Mouse (Mus musculus) limb, embryonic 10.5 days (tissue): ENCODE results near the gene 9330182L06Rik. TPM values are rescaled to one million over a fixed set of nuclear protein-coding genes. Genes with fewer than 3 reads are reported as not detected.
A peak's percentile ranks its signal among the peaks of the same experiment; 100 is the strongest.

Experiments used
- DNase-seq: peaks from one replicate; pipeline ENCODE4 v3.0.0-alpha.2; 2017; ENCODE audit warnings: low spot score
- H3K27ac ChIP-seq: fragments of 300-500 bp; sonication (generic); 2 replicates; pipeline ENCODE4 v1.5.1; 2016; ENCODE audit warnings: mild to moderate bottlenecking
- H3K27me3 ChIP-seq: fragments of 300-500 bp; sonication (generic); 2 replicates; pipeline ENCODE4 v1.6.1; 2016; ENCODE audit warnings: low read depth, mild to moderate bottlenecking; ENCODE audit not compliant: poor library complexity, severe bottlenecking
- H3K36me3 ChIP-seq: fragments of 300-500 bp; sonication (generic); 2 replicates; pipeline ENCODE4 v1.6.1; 2016; ENCODE audit warnings: mild to moderate bottlenecking, moderate library complexity
- H3K4me1 ChIP-seq: fragments of 300-500 bp; sonication (generic); 2 replicates; pipeline ENCODE4 v1.6.1; 2016
- H3K4me3 ChIP-seq: fragments of 300-500 bp; sonication (generic); 2 replicates; pipeline ENCODE4 v1.5.1; 2016; ENCODE audit warnings: mild to moderate bottlenecking, moderate library complexity
- H3K9me3 ChIP-seq: fragments of 300-500 bp; sonication (generic); replicated peaks from 2 replicates; pipeline ENCODE4 v1.6.1; 2016; ENCODE audit warnings: mild to moderate bottlenecking
- WGBS: fragments of 180-500 bp; shearing (Covaris S2); methylation state at CpG from one replicate; pipeline ENCODE4 v1.1.7; 2016; 5-methylcytosine and 5-hydroxymethylcytosine counted together
- polyA plus RNA-seq: library from polyadenylated mRNA; unstranded; fragments of >200 nt; fragmentation: Nextera tagmentation; extraction: Ambion mirVana; gene quantifications from 2 replicates; pipeline ENCODE4 v1.2.1, GENCODE M21; 2016

The 9330182L06Rik gene
- polyA plus RNA-seq, 1 experiment from 2014 or later, result 1.4 TPM

DNA sequence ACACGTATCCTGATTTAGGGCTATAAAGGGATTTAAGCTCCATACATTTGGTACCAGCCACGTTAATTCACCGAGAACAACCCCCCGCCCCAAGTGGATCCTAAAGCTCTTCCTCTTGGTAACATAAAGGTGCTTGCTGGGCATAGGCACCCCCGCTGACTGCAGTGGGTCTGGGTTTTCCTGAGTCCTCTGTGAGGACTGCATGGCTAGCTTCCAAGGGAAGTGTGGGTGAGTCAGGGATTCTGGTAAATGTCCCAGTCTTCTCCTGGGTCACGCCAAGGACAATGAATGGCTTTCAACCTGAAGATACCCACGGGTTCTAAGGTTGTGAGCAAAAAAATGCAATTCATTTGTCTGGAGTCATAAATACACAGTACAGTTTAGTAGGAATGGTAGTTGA lies 124.0 kb downstream of the 9330182L06Rik start:
- Histone ChIP-seq H3K36me3 (no peaks in the 10 kb centered on the region), H3K4me1 (no peaks in the 10 kb centered on the region), H3K27ac (no peak overlapping the region), H3K9me3 (no peaks in the 10 kb centered on the region), H3K27me3 (no peaks in the 10 kb centered on the region), H3K4me3 (no peak overlapping the region)
- WGBS, result 85% methylated on average over 7 of the region's 7 CpGs
- DNase-seq, result no peak

- DNase-seq, result no peak
- Histone ChIP-seq H3K36me3 (no peaks in the 10 kb centered on the region), H3K27me3 (no peaks in the 10 kb centered on the region), H3K4me1 (no peaks in the 10 kb centered on the region), H3K4me3 (no peak overlapping the region), H3K27ac (no peak overlapping the region), H3K9me3 (no peaks in the 10 kb centered on the region)
- 72% methylated on average over 1 of the region's 1 CpGs for WGBS
These were observed 126.0 kb downstream of the 9330182L06Rik start for GRCm38 (mm10) chr5:9391858-9392393.

- WGBS, result 87% methylated on average over 7 of the region's 7 CpGs
- Histone ChIP-seq H3K36me3 (no peaks in the 10 kb centered on the region), H3K27me3 (no peaks in the 10 kb centered on the region), H3K27ac (no peak overlapping the region), H3K4me1 (no peaks in the 10 kb centered on the region), H3K9me3 (no peaks in the 10 kb centered on the region), H3K4me3 (no peak overlapping the region)
- no peak for DNase-seq
These were observed 151.2 kb downstream of the 9330182L06Rik start for GRCm38 (mm10) chr5:9417098-9417497.

DNA sequence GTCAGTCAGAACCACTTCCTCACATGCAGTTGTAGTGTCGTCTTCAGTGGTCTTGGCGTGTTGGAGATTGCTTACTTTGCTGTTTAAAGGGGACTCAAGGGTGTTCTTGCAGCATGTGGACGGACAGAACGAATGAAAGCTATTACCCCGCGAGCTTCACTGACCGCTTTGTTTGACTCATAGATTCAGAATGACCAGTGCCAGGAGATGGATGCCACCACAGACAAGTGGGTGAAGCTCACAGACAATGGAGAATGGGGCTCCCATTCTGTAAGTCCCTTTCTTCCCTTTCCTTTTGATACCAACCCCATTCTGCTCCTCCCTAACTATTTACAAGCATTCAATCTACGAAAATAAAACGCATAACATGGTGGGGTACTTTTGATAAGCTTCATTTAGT lies 151.9 kb downstream of the 9330182L06Rik start:
- Histone ChIP-seq H3K4me3 (no peak overlapping the region), H3K36me3 (no peaks in the 10 kb centered on the region), H3K4me1 (no peaks in the 10 kb centered on the region), H3K9me3 (no peaks in the 10 kb centered on the region), H3K27ac (no peak overlapping the region), H3K27me3 (no peaks in the 10 kb centered on the region)
- no peak for DNase-seq
- WGBS, result 95% methylated on average over 9 of the region's 9 CpGs

DNA sequence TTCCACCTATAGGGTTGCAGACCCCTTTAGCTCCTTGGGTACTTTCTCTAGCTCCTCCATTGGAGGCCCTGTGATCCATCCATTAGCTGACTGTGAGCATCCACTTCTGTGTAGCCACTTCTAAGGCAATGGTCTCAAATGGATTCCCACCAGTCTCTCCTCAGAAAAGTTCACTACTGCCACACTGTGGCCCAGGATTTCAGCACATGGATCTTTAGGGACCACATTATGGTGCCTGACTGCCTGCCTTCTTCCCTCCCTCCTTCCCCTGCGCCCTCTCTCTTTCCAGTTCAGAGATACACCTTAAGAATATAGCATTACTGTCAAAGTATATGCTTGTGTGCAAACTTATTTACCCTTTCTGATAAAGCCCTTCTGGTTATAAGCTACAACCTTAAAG lies 154.0 kb downstream of the 9330182L06Rik start:
- Histone ChIP-seq H3K27ac (no peak overlapping the region), H3K4me3 (no peak overlapping the region), H3K9me3 (no peaks in the 10 kb centered on the region), H3K36me3 (no peaks in the 10 kb centered on the region), H3K27me3 (no peaks in the 10 kb centered on the region), H3K4me1 (peaks cover 9% of the 10 kb centered on the region)
- no peak for DNase-seq
- WGBS, result 53% methylated on average over 1 of the region's 1 CpGs

DNA sequence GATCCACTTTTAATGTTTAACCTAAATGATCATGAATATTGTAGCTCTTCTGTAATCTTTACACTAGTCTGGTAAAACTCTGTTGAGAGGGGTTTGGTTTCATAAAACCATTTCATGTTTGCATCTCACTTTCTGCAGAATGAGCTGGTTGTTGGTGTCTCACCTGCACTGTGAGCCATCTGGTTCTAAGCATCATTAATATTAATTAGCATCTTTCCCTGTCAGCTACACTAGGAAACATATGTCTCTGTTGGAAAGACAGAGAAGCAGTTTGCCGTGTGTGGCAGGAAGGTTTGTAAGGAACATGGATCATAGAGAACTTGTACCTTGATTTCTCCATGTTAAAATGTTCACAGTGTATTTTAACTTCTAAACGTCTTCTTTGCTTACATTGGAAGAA lies 158.5 kb downstream of the 9330182L06Rik start:
- Histone ChIP-seq H3K4me3 (no peak overlapping the region), H3K4me1 (peaks cover 10% of the 10 kb centered on the region), H3K9me3 (no peaks in the 10 kb centered on the region), H3K27me3 (no peaks in the 10 kb centered on the region), H3K27ac (no peak overlapping the region), H3K36me3 (no peaks in the 10 kb centered on the region)
- 29% methylated on average over 2 of the region's 2 CpGs for WGBS
- DNase-seq, result no peak

DNA sequence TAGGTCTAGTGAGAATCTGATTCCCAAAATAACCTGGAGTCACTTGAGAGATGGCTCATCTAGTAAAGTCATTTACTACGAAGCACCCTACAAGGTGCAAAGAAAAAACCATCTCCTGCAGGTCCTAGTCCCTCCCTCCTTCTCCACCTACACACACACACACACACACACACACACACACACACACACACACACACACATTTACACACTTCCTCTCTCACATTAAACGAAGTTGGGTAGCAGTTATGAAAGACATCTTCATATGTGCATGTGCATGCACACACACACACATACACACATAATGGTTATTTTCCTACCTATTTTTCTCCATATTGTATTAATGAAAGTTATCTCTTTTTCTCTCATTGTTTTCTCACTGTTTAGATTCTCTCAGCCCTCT lies 161.2 kb downstream of the 9330182L06Rik start:
- H3K27ac ChIP-seq, result no peak overlapping the region
- WGBS, result 77% methylated on average over 2 of the region's 2 CpGs
- peaks cover 10% of the 10 kb centered on the region for H3K4me1 ChIP-seq
- no peak for DNase-seq
- no peak overlapping the region for H3K4me3 ChIP-seq
- no peaks in the 10 kb centered on the region for H3K36me3 ChIP-seq
- H3K9me3 ChIP-seq, result no peaks in the 10 kb centered on the region
- no peaks in the 10 kb centered on the region for H3K27me3 ChIP-seq

DNA sequence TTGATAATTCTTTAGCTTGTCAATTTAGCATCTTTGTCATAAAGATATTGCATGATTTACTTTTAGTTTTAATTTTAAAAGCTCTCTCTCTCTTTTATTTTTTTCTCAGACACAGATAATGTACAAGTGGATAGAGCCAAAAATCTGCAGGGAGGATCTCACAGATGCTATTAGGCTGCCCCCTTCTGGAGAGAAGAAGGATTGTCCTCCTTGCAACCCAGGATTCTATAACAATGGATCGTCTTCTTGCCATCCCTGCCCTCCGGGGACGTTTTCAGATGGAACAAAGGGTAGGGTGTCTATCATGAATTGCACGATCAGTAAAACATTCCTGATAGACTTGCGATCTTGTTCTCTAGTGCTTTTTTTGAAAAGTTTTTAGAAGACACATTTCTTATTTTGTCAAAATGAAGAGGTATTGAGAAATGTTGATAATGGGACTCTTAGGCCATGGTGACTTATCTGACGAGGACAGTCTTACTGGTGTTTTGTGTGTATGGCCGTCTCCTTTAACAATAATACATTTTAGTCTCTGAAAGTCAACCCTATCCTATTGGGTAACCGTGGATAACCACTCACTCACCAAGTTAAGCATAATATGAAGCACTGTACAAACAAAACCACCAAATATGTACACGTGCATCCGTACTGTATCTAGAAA lies 161.8 kb downstream of the 9330182L06Rik start:
- Histone ChIP-seq H3K4me3 (no peak overlapping the region), H3K4me1 (peaks cover 10% of the 10 kb centered on the region), H3K36me3 (no peaks in the 10 kb centered on the region), H3K9me3 (no peaks in the 10 kb centered on the region), H3K27ac (no peak overlapping the region), H3K27me3 (no peaks in the 10 kb centered on the region)
- 57% methylated on average over 10 of the region's 10 CpGs for WGBS
- no peak for DNase-seq

DNA sequence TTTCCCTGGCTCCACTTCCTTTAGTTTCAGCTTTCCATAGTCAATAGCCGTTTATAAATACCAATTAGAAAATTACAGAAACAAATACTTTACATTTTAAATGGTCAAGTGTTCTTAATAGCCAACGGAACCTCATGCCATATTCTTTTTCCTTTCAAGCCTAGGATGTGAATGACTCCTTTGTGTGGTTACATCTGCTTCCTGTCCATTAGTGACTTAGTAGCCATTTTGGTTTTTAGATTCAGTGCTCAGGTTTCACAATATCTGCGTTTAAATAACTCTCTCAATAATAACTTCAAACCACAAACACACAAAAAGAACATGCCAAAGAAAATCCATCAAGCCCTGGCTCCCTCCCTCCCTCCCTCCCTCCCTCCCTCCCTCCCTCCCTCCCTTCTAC lies 162.8 kb downstream of the 9330182L06Rik start:
- Histone ChIP-seq H3K4me1 (peaks cover 10% of the 10 kb centered on the region), H3K27me3 (no peaks in the 10 kb centered on the region), H3K4me3 (no peak overlapping the region), H3K9me3 (no peaks in the 10 kb centered on the region), H3K36me3 (no peaks in the 10 kb centered on the region), H3K27ac (no peak overlapping the region)
- 78% methylated on average over 3 of the region's 3 CpGs for WGBS
- DNase-seq, result no peak

DNA sequence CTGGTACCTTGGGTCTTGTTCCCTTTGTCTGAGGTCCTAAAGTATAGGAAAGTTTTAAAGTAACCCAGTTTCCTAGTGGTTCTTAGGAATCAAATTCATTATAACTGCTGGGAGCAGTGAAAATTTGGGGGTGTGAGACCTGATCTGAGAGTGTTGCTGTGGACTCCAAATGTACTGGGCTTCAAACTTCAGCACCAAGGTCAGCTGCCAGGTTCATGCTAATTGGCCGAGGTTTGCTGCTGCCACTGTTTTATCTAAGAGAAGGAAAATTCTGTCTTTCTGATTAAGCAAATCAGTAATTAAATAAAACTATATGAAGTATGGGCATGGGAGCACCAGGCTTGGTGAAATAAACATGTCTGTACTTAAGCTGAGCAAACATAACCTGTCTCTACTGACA lies 180.2 kb downstream of the 9330182L06Rik start:
- Histone ChIP-seq H3K36me3 (no peaks in the 10 kb centered on the region), H3K9me3 (no peaks in the 10 kb centered on the region), H3K4me1 (no peaks in the 10 kb centered on the region), H3K4me3 (no peak overlapping the region), H3K27ac (no peak overlapping the region), H3K27me3 (no peaks in the 10 kb centered on the region)
- peak; percentile 60 for DNase-seq
- 3% methylated on average over 1 of the region's 1 CpGs for WGBS

DNA sequence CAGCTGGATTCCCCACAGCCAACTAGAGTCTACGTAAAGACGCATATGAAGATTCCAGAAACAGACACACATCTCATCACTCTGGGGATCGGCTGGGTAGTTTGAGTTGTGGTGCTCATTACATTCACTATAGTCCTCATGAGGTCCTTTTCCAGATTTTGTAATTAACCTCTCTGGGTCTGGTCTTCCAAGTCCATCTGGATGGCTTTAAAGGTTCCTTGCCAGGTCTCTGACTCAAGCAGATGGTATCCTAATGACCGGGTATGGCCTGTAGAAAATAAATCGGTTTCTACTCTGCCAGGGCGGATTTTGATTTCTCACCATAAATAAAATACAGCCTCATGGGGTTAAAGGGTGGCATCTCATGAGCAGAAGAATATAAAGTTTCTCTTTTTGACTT lies 183.0 kb downstream of the 9330182L06Rik start:
- WGBS, result 85% methylated on average over 6 of the region's 6 CpGs

GRCm38 (mm10) chr5:9449570-9449969 lies 183.7 kb downstream of the 9330182L06Rik start:
- DNase-seq, result no peak
- WGBS, result 72% methylated on average over 5 of the region's 5 CpGs

More for the DNA sequence above, 183.0 kb downstream of the 9330182L06Rik start:
- H3K4me1 ChIP-seq, result no peaks in the 10 kb centered on the region
- H3K36me3 ChIP-seq, result no peaks in the 10 kb centered on the region
- H3K9me3 ChIP-seq, result no peaks in the 10 kb centered on the region
- no peak overlapping the region for H3K4me3 ChIP-seq
- no peak for DNase-seq
- no peak overlapping the region for H3K27ac ChIP-seq
- H3K27me3 ChIP-seq, result no peaks in the 10 kb centered on the region

DNA sequence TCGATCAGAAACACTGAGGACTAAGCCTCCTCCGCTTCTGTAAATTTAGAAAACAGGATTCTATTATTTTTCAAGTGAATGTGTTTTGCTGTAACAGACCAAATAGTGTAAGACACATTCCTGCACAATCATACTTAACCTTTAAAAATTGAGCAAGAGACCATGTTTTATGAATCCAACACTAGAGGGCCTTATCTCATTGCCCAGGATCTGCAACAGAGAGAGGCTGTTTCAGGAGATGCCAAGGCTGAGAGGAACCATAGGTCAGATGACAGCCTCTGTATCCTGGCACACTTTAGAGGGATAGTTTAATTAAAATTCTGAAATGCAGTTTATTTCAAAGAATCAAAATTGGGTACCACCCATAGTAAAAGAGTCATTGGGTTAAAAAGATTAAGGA lies 187.4 kb downstream of the 9330182L06Rik start:
- H3K9me3 ChIP-seq, result no peaks in the 10 kb centered on the region
- no peaks in the 10 kb centered on the region for H3K36me3 ChIP-seq
- H3K27me3 ChIP-seq, result no peaks in the 10 kb centered on the region
- DNase-seq, result no peak
- H3K27ac ChIP-seq, result no peak overlapping the region
- H3K4me3 ChIP-seq, result no peak overlapping the region
- H3K4me1 ChIP-seq, result no peaks in the 10 kb centered on the region
- 97% methylated on average over 2 of the region's 2 CpGs for WGBS

More at GRCm38 (mm10) chr5:9449570-9449969, 183.7 kb downstream of the 9330182L06Rik start:
- Histone ChIP-seq H3K4me1 (no peaks in the 10 kb centered on the region), H3K27ac (no peak overlapping the region), H3K4me3 (no peak overlapping the region), H3K9me3 (no peaks in the 10 kb centered on the region), H3K27me3 (no peaks in the 10 kb centered on the region), H3K36me3 (no peaks in the 10 kb centered on the region)

DNA sequence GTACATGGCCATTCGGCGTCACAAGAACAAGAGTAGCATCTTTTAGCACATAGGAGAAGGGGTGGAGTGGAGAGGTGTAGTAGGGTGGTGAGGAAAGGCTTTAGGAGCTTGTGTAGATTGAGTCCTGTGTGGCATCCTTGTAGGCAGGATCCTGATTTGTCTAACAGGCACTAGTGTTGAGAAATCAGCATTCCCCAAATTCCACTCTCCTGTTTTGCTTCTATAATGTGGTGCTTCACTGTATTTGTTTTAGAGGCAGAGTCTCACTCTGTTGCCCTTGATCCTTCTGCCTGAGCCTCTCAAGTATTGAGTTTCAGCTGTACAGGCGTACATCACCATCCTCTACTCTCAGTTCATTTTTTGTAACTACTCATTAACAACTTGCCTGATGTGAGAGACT lies 211.7 kb downstream of the 9330182L06Rik start:
- no peak overlapping the region for H3K27ac ChIP-seq
- WGBS, result 84% methylated on average over 3 of the region's 3 CpGs
- no peaks in the 10 kb centered on the region for H3K36me3 ChIP-seq
- no peaks in the 10 kb centered on the region for H3K9me3 ChIP-seq
- no peak overlapping the region for H3K4me3 ChIP-seq
- H3K4me1 ChIP-seq, result no peaks in the 10 kb centered on the region
- no peak for DNase-seq
- no peaks in the 10 kb centered on the region for H3K27me3 ChIP-seq
